Mouse (Mus musculus) 3134 (cell line): Measurements from ENCODE around the gene Hacd2.

Experiments
- DNase-seq: peaks from one replicate; pipeline ENCODE4 v3.0.0-alpha.2; 2011; ENCODE audit warnings: low spot score; ENCODE audit not compliant: insufficient read length; ENCODE audit errors: extremely low read depth

Gene Hacd2

GRCm38 (mm10) chr16:35022242-35023137 lies at the start of gene Hacd2:
Gene Hacd2 (plus strand): TSS chr16:35022428.
- peak; percentile 95 for DNase-seq

- DNase-seq: no peak
Observed at GRCm38 (mm10) chr16:34972471-34972870, 49.8 kb upstream of the Hacd2 start.

GRCm38 (mm10) chr16:34975544-34975943 lies 46.7 kb upstream of the Hacd2 start:
- no peak for DNase-seq

- DNase-seq: peak; percentile 20
Observed at GRCm38 (mm10) chr16:34976630-34977029, 45.6 kb upstream of the Hacd2 start.

- no peak for DNase-seq
Observed at GRCm38 (mm10) chr16:34978018-34978417, 44.2 kb upstream of the Hacd2 start.

- DNase-seq: no peak
Observed at GRCm38 (mm10) chr16:34981009-34981408, 41.2 kb upstream of the Hacd2 start.

- DNase-seq: no peak
Observed at GRCm38 (mm10) chr16:34984203-34985030, 37.8 kb upstream of the Hacd2 start.

- no peak for DNase-seq
Observed at GRCm38 (mm10) chr16:34985031-34985346, 37.2 kb upstream of the Hacd2 start.

GRCm38 (mm10) chr16:34986211-34986825 lies 35.9 kb upstream of the Hacd2 start:
- DNase-seq: no peak

GRCm38 (mm10) chr16:34991365-34991764 lies 30.9 kb upstream of the Hacd2 start:
- no peak for DNase-seq

GRCm38 (mm10) chr16:34992854-34993253 lies 29.4 kb upstream of the Hacd2 start:
- no peak for DNase-seq

GRCm38 (mm10) chr16:34993694-34994330 lies 28.4 kb upstream of the Hacd2 start:
- DNase-seq: no peak

- no peak for DNase-seq
Observed at GRCm38 (mm10) chr16:34994641-34995141, 27.5 kb upstream of the Hacd2 start.

- DNase-seq: peak; percentile 69
Observed at GRCm38 (mm10) chr16:34996133-34996532, 26.1 kb upstream of the Hacd2 start.

GRCm38 (mm10) chr16:34997052-34997451 lies 25.2 kb upstream of the Hacd2 start:
- no peak for DNase-seq

GRCm38 (mm10) chr16:34997576-34997975 lies 24.7 kb upstream of the Hacd2 start:
- DNase-seq: no peak

- DNase-seq: no peak
Observed at GRCm38 (mm10) chr16:34999016-34999415, 23.2 kb upstream of the Hacd2 start.

GRCm38 (mm10) chr16:34999986-35000385 lies 22.2 kb upstream of the Hacd2 start:
- DNase-seq: no peak

GRCm38 (mm10) chr16:35000923-35001560 lies 21.2 kb upstream of the Hacd2 start:
- DNase-seq: no peak

GRCm38 (mm10) chr16:35004356-35004755 lies 17.9 kb upstream of the Hacd2 start:
- no peak for DNase-seq
